Mouse (Mus musculus): Measurements from ENCODE around the gene Rd3.
A peak's percentile ranks its signal among the peaks of the same experiment; 100 is the strongest.

The Rd3 gene

GRCm38 (mm10) chr1:191977187-191977586 lies at the start of gene Rd3:
Gene Rd3, plus strand, starts transcription at chr1:191977370.
- no peak for DNase-seq (ENCODE audit: low spot score in 2 of 2)

- no peak for DNase-seq (ENCODE audit: low spot score in 2 of 2)
These were observed 48.8 kb upstream of the Rd3 start for GRCm38 (mm10) chr1:191928345-191928744.

GRCm38 (mm10) chr1:191929065-191929464 lies 48.1 kb upstream of the Rd3 start:
- DNase-seq (ENCODE audit: low spot score in 2 of 2), result no peak

GRCm38 (mm10) chr1:191929897-191930524 lies 47.2 kb upstream of the Rd3 start:
- DNase-seq (ENCODE audit: low spot score in 2 of 2), result peak; percentile 43 to 48

- DNase-seq (ENCODE audit: low spot score in 2 of 2), result no peak
These were observed 46.6 kb upstream of the Rd3 start for GRCm38 (mm10) chr1:191930525-191931105.

GRCm38 (mm10) chr1:191932286-191932985 lies 44.7 kb upstream of the Rd3 start:
- no peak for DNase-seq (ENCODE audit: low spot score in 2 of 2)

GRCm38 (mm10) chr1:191932986-191933632 lies 44.1 kb upstream of the Rd3 start:
- DNase-seq (ENCODE audit: low spot score in 2 of 2), result no peak

GRCm38 (mm10) chr1:191943638-191944037 lies 33.5 kb upstream of the Rd3 start:
- DNase-seq (ENCODE audit: low spot score in 2 of 2), result no peak

GRCm38 (mm10) chr1:191945341-191945740 lies 31.8 kb upstream of the Rd3 start:
- no peak for DNase-seq (ENCODE audit: low spot score in 2 of 2)

GRCm38 (mm10) chr1:191945756-191946155 lies 31.4 kb upstream of the Rd3 start:
- DNase-seq (ENCODE audit: low spot score in 2 of 2), result no peak

- peak; percentile 72 to 75 for DNase-seq (ENCODE audit: low spot score in 2 of 2)
These were observed 30.9 kb upstream of the Rd3 start for GRCm38 (mm10) chr1:191946261-191946660.

- no peak for DNase-seq (ENCODE audit: low spot score in 2 of 2)
These were observed 30.3 kb upstream of the Rd3 start for GRCm38 (mm10) chr1:191946835-191947234.

GRCm38 (mm10) chr1:191947796-191948195 lies 29.4 kb upstream of the Rd3 start:
- no peak for DNase-seq (ENCODE audit: low spot score in 2 of 2)

GRCm38 (mm10) chr1:191948600-191948999 lies 28.6 kb upstream of the Rd3 start:
- DNase-seq (ENCODE audit: low spot score in 2 of 2), result no peak

GRCm38 (mm10) chr1:191950611-191951010 lies 26.6 kb upstream of the Rd3 start:
- no peak for DNase-seq (ENCODE audit: low spot score in 2 of 2)

GRCm38 (mm10) chr1:191952733-191953335 lies 24.3 kb upstream of the Rd3 start:
- no peak for DNase-seq (ENCODE audit: low spot score in 2 of 2)

GRCm38 (mm10) chr1:191955101-191955500 lies 22.1 kb upstream of the Rd3 start:
- peak; percentile 74 to 88 for DNase-seq (ENCODE audit: low spot score in 2 of 2)

- peak; percentile 69 to 79 for DNase-seq (ENCODE audit: low spot score in 2 of 2)
These were observed 20.9 kb upstream of the Rd3 start for GRCm38 (mm10) chr1:191956261-191956660.

- DNase-seq (ENCODE audit: low spot score in 2 of 2), result peak; percentile 48 to 56
These were observed 20.3 kb upstream of the Rd3 start for GRCm38 (mm10) chr1:191956871-191957270.

- DNase-seq (ENCODE audit: low spot score in 2 of 2), result peak; percentile 47 to 57
These were observed 19.8 kb upstream of the Rd3 start for GRCm38 (mm10) chr1:191957321-191957720.

- DNase-seq (ENCODE audit: low spot score in 2 of 2), result no peak
These were observed 16.2 kb upstream of the Rd3 start for GRCm38 (mm10) chr1:191960946-191961345.

GRCm38 (mm10) chr1:191963413-191963812 lies 13.8 kb upstream of the Rd3 start:
- DNase-seq (ENCODE audit: low spot score in 2 of 2), result no peak
